Mouse (Mus musculus) E14TG2a.4 (cell line): Measurements from ENCODE around the gene Ndufaf8.

Experiments
- H3K27me3 ChIP-seq: 2 replicates; pipeline ENCODE4 v1.6.1; 2014; ENCODE audit warnings: low read length, control low read depth; ENCODE audit not compliant: insufficient read depth
- H3K36me3 ChIP-seq: 2 replicates; pipeline ENCODE4 v1.6.1; 2014; ENCODE audit warnings: low read length, control low read depth; ENCODE audit not compliant: insufficient read depth
- H3K4me1 ChIP-seq: replicated peaks from 2 replicates; pipeline ENCODE4 v1.6.1; 2014; ENCODE audit warnings: low read depth, low read length, control low read depth
- H3K4me3 ChIP-seq: replicated peaks from 2 replicates; pipeline ENCODE4 v1.5.1; 2014; ENCODE audit warnings: mild to moderate bottlenecking, low read length
- H3K9me3 ChIP-seq: 2 replicates; pipeline ENCODE4 v1.6.1; 2014; ENCODE audit warnings: low read length, control low read depth
- CTCF ChIP-seq: conservative IDR thresholded peaks from 2 replicates; pipeline ENCODE4 v1.5.1; 2014; ENCODE audit warnings: low read length
- NANOG ChIP-seq: IDR thresholded peaks from 2 replicates; pipeline ENCODE4 v1.6.1; 2014; ENCODE audit warnings: borderline replicate concordance, low read length, mixed read lengths
- POU5F1 ChIP-seq: IDR thresholded peaks from 2 replicates; pipeline ENCODE4 v1.6.1; 2014; ENCODE audit warnings: low read length, borderline replicate concordance

Gene Ndufaf8

GRCm38 (mm10) chr11:120103431-120103997, 4.8 kb downstream of the Ndufaf8 start:
- TF ChIP-seq POU5F1 (no peak), CTCF (no peak), NANOG (no peak)
- H3K36me3 ChIP-seq = peaks cover 76% of the 10 kb centered on the region
- H3K9me3 ChIP-seq = no peaks in the 10 kb centered on the region
- no peaks in the 10 kb centered on the region for H3K27me3 ChIP-seq
- peaks cover 72% of the 10 kb centered on the region for H3K4me1 ChIP-seq
- H3K4me3 ChIP-seq = no peak overlapping the region

DNA sequence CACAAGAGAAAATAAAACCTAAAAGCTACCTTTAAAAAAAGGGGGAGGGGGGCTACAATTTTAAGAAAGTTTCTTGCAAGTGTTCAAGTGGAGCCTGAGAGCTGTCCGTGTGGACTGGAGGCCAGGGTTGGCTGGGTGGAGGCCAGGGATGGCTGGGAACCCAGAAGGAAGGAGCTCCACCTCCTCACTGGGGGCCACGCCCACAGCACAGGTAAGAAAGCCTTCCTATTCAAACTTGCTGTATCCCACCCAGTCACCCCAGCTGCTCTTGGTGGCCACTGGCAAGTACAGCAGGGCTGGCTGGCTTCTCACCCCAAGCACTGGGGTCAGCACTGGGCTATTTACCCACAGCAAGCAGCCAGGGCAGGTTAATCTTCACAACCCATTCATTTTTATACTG, 8.3 kb downstream of the Ndufaf8 start:
- Histone ChIP-seq H3K9me3 (no peaks in the 10 kb centered on the region), H3K36me3 (peaks cover 94% of the 10 kb centered on the region), H3K4me3 (no peak overlapping the region), H3K4me1 (peaks cover 80% of the 10 kb centered on the region), H3K27me3 (no peaks in the 10 kb centered on the region)
- no peak for TF ChIP-seq POU5F1
- no peak for TF ChIP-seq NANOG
- TF ChIP-seq CTCF = no peak

DNA sequence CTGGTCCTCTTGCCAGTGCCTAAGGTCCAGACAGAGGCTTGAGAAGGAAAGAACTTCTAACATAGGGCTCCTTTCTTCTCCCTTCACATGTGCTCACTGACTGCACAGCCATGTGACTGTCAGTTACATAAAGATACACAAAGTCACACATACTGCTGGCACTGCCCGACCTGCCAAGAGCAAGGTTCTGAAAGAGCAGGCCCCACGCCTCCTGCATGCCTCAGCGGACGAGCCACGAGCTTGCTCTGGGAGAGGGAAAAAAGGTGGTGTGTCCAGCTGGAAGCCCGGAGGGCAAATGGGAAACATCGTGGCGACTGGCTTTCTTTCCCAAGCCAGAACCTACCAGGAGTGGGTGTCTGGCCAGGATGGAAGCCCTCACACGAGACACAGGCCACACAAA, 9.1 kb downstream of the Ndufaf8 start:
- Histone ChIP-seq H3K36me3 (peaks cover 96% of the 10 kb centered on the region), H3K27me3 (no peaks in the 10 kb centered on the region), H3K4me1 (peaks cover 83% of the 10 kb centered on the region), H3K4me3 (no peak overlapping the region), H3K9me3 (no peaks in the 10 kb centered on the region)
- no peak for TF ChIP-seq CTCF
- TF ChIP-seq POU5F1 = no peak

- peak overlapping the region; percentile 29 for H3K4me3 ChIP-seq
- no peaks in the 10 kb centered on the region for H3K9me3 ChIP-seq
- no peaks in the 10 kb centered on the region for H3K27me3 ChIP-seq
- peaks cover 75% of the 10 kb centered on the region for H3K4me1 ChIP-seq
- H3K36me3 ChIP-seq = peaks cover 97% of the 10 kb centered on the region
- TF ChIP-seq CTCF = no peak
- no peak for TF ChIP-seq NANOG
- TF ChIP-seq POU5F1 = no peak
Measured at GRCm38 (mm10) chr11:120109558-120110210, 11.0 kb downstream of the Ndufaf8 start.

GRCm38 (mm10) chr11:120110554-120110953, 11.8 kb downstream of the Ndufaf8 start:
- Histone ChIP-seq H3K27me3 (no peaks in the 10 kb centered on the region), H3K36me3 (peaks cover 97% of the 10 kb centered on the region), H3K9me3 (no peaks in the 10 kb centered on the region), H3K4me3 (peak overlapping the region; percentile 29; the same call in 1 of the 2 replicates), H3K4me1 (peaks cover 66% of the 10 kb centered on the region)
- TF ChIP-seq POU5F1 = no peak
- no peak for TF ChIP-seq NANOG
- peak; percentile 24 for TF ChIP-seq CTCF

DNA sequence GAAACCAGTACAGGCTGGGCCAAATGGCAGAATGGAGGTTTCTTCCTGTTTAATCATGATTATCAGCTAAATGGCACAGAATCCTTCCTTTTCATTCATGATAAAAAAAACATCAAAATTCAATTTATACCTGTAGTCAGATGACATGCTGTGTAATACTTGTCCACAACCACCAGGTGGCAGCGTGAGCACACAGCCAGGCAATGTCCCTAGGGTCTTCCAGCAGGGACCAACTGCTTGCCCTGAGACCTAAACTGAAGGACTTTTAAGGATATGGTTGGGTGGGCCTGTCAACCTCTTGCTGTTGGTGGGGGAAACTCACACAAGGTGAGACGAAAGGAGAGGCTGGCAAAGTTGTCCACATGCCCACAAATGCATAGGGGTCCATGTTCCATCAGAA, 12.3 kb downstream of the Ndufaf8 start:
- Histone ChIP-seq H3K4me3 (no peak overlapping the region), H3K36me3 (peaks cover 97% of the 10 kb centered on the region), H3K4me1 (peaks cover 61% of the 10 kb centered on the region), H3K27me3 (no peaks in the 10 kb centered on the region), H3K9me3 (no peaks in the 10 kb centered on the region)
- TF ChIP-seq CTCF (peak; percentile 85), NANOG (no peak)

- Histone ChIP-seq H3K36me3 (peaks cover 97% of the 10 kb centered on the region), H3K4me3 (no peak overlapping the region)
- TF ChIP-seq POU5F1 = no peak
- no peak for TF ChIP-seq CTCF
- TF ChIP-seq NANOG = no peak
Measured at GRCm38 (mm10) chr11:120112136-120112535, 13.4 kb downstream of the Ndufaf8 start.

DNA sequence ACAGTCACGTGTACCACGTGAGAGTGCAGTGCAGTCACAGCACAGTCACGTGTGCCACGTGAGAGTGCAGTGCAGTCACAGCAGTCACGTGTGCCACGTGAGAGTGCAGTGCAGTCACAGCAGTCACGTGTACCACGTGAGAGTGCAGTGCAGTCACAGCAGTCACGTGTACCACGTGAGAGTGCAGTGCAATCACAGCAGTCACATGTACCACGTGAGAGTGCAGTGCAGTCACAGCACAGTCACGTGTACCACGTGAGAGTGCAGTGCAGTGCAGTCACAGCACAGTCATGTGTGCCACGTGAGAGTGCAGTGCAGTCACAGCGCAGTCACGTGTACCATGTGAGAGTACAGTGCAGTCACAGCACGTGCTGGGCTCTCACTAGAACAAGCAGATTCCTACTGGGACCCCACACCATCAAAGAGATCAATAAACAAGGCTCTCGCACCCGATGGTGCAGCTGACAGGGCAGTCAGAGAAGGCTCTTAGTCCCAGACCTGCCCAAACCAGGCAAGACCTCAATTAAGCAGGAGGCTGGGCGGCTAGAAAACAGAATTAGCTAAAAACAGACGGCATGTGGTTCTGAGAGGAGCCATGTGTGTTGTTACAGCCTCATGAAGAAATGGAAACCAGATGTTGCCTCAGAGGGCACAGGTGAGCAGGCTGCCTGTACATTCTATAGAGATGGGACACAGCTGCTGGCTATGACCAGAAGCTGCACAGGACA, 15.9 kb downstream of the Ndufaf8 start:
- no peaks in the 10 kb centered on the region for H3K9me3 ChIP-seq
- no peaks in the 10 kb centered on the region for H3K27me3 ChIP-seq
- peaks cover 36% of the 10 kb centered on the region for H3K4me1 ChIP-seq
- no peak overlapping the region for H3K4me3 ChIP-seq
- TF ChIP-seq NANOG = no peak
- TF ChIP-seq CTCF = no peak
- TF ChIP-seq POU5F1 = no peak
- H3K36me3 ChIP-seq = peaks cover 96% of the 10 kb centered on the region

More at GRCm38 (mm10) chr11:120112136-120112535, 13.4 kb downstream of the Ndufaf8 start:
- Histone ChIP-seq H3K4me1 (peaks cover 52% of the 10 kb centered on the region), H3K27me3 (no peaks in the 10 kb centered on the region), H3K9me3 (no peaks in the 10 kb centered on the region)
